Mouse (Mus musculus): ENCODE data around the gene Txndc9. TPM values are rescaled to one million over a fixed set of nuclear protein-coding genes. Genes with fewer than 3 reads are reported as not detected.
"Not testable (repeated sequence)": the region's sequence is repeated elsewhere in the genome, so short reads cannot be mapped to it uniquely, and the experiment has no call there.

The Txndc9 gene
- total RNA-seq, 1 experiment from 2014 or later: 42.2 TPM

- ATAC-seq (replicated peaks in 1 of 2; ENCODE audit: insufficient read depth in 1 of 2, low FRiP score in 2 of 2, low TSS enrichment in 1 of 2, low read depth in 1 of 2, poor library complexity in 2 of 2, severe bottlenecking in 2 of 2): no peak
These were observed 9.8 kb downstream of the Txndc9 start for GRCm38 (mm10) chr1:37987856-37988255.

DNA sequence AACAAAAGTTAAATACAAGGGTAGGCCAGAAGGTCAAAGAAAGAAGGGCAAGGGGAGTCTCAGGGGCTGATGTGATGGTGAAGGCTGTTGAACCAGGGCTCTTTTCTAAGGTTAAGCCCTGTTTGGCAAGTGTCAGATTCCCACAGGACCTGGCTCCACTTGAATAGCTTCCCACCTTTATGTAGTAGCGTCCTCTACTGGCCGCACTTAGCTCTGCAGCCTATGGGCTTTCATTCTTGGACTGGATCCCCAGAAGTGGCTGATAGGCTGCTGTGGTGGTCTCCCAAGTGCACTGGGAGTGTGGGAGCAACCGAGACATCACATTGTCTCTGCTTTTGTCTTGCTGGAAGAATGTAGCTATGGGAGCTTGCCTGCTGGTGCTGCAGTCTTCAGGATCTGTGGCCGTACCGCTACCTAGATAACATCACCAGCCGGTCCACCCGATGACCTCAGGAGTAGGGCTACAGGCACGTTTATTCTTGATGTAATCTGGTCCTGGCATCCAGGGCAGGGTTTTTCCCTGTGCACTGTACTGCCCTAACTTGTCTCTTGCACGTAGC lies 11.8 kb downstream of the Txndc9 start:
- ATAC-seq (replicated peaks in 1 of 2; ENCODE audit: insufficient read depth in 1 of 2, low FRiP score in 2 of 2, low TSS enrichment in 1 of 2, low read depth in 1 of 2, poor library complexity in 2 of 2, severe bottlenecking in 2 of 2): peak in 1 of 2 experiments; percentile 37; a peak in 1 of 4 replicates

DNA sequence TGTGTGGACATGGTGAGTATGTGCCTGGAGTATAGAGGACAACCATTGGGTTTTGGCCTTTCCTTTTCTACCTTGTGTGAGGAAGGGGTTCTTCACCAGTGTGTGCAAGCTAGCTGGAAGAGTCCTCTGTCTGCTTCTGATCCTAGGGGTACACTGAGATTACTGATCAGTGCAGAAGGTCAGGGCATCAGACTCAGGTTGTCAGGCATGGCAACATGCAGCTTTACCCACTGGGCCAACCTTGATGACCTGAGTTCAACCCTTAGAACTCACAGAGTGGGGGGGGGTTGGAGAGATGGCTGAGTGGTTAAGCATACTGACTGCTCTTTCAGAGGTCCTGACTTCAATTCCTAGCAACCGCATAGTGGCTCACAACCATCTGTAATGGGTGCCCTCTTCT lies 13.4 kb downstream of the Txndc9 start:
- no peak for ATAC-seq (replicated peaks in 1 of 2; ENCODE audit: insufficient read depth in 1 of 2, low FRiP score in 2 of 2, low TSS enrichment in 1 of 2, low read depth in 1 of 2, poor library complexity in 2 of 2, severe bottlenecking in 2 of 2)

DNA sequence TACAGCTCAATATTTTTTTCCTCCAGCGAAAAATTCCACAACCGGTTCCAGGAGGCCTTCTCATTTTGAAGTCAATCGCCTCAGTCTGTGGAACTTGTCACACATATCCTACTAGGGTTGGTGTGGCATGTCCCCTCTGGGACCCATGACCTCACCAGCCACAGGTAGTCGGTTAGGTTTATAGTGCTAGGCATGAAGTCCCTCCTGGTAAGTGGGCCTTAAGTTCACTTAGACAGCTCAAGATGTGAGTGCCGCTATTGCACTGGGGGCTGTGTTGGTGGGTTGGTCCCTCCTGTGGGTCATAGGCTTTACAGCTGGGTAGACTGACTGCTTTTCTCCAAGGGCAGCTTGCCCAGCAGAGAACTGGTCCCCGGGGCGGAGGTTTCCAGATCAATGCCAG lies 20.4 kb downstream of the Txndc9 start:
- ATAC-seq (replicated peaks in 1 of 2; ENCODE audit: insufficient read depth in 1 of 2, low FRiP score in 2 of 2, low TSS enrichment in 1 of 2, low read depth in 1 of 2, poor library complexity in 2 of 2, severe bottlenecking in 2 of 2): no peak

GRCm38 (mm10) chr1:37976666-37977065 lies 21.0 kb downstream of the Txndc9 start:
- not testable (repeated sequence) for ATAC-seq (replicated peaks in 1 of 2; ENCODE audit: insufficient read depth in 1 of 2, low FRiP score in 2 of 2, low TSS enrichment in 1 of 2, low read depth in 1 of 2, poor library complexity in 2 of 2, severe bottlenecking in 2 of 2)

- no peak for ATAC-seq (replicated peaks in 1 of 2; ENCODE audit: insufficient read depth in 1 of 2, low FRiP score in 2 of 2, low TSS enrichment in 1 of 2, low read depth in 1 of 2, poor library complexity in 2 of 2, severe bottlenecking in 2 of 2)
These were observed 26.2 kb downstream of the Txndc9 start for GRCm38 (mm10) chr1:37971520-37971919.

DNA sequence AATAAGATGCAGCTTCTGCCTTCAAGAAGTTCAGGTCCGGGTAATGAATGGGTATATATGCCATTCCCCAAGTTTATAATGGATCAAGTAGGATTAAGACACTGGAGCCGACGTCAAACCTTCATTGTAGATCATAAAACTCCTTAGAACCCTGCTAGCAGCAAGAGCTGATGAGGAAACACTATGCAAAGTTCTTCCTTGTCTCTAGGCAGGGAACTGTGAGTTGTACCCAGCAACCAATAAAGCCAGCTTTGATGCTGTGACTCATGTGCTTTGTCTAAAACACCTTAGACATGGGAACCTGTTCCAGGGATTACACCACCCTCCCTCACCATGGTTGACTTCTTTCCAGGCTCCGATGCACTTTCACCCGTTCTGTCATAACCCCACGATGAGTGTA lies 28.9 kb downstream of the Txndc9 start:
- ATAC-seq (replicated peaks in 1 of 2; ENCODE audit: insufficient read depth in 1 of 2, low FRiP score in 2 of 2, low TSS enrichment in 1 of 2, low read depth in 1 of 2, poor library complexity in 2 of 2, severe bottlenecking in 2 of 2): no peak

DNA sequence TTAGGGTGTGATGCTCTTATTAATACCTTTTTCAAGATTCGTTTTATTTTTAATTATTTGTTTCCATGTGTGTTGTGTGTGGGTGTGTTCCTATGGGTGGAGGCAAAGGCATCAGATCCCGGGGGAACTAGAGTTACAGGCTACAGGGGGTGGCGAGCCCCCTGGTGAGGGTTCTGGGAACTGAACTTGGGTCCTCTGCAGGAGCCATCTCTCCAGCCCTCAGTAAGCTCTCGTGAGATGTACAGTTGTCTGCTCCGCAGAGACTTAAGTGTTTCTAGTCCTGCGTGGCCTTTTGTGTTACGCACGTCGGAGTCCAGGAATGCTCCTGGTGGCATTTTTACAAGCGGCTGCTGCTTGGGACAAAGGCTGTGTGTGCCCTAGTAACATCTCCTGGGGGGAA lies 32.1 kb downstream of the Txndc9 start:
- ATAC-seq (replicated peaks in 1 of 2; ENCODE audit: insufficient read depth in 1 of 2, low FRiP score in 2 of 2, low TSS enrichment in 1 of 2, low read depth in 1 of 2, poor library complexity in 2 of 2, severe bottlenecking in 2 of 2): no peak

GRCm38 (mm10) chr1:37959486-37959885 lies 38.2 kb downstream of the Txndc9 start:
- no peak for ATAC-seq (replicated peaks in 1 of 2; ENCODE audit: insufficient read depth in 1 of 2, low FRiP score in 2 of 2, low TSS enrichment in 1 of 2, low read depth in 1 of 2, poor library complexity in 2 of 2, severe bottlenecking in 2 of 2)

DNA sequence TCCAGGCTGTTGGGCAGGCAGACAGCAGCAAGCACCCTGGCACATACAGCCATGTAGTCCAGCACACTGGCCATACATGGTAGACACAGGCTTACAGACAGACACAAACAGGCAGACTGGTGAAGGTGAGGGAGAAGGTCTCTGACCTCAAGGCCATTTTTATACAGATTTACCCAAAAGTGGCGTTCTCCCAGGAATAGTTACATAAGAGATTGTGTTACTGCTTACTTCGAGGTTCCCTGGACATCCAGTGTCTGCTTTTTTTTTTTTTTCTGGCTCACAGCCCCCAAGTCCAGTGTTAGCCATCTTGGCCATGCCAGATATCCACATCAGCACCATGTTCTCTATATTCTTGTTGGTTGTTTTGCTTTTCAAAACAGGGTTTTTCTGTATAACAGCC lies 39.2 kb downstream of the Txndc9 start:
- no peak for ATAC-seq (replicated peaks in 1 of 2; ENCODE audit: insufficient read depth in 1 of 2, low FRiP score in 2 of 2, low TSS enrichment in 1 of 2, low read depth in 1 of 2, poor library complexity in 2 of 2, severe bottlenecking in 2 of 2)

- ATAC-seq (replicated peaks in 1 of 2; ENCODE audit: insufficient read depth in 1 of 2, low FRiP score in 2 of 2, low TSS enrichment in 1 of 2, low read depth in 1 of 2, poor library complexity in 2 of 2, severe bottlenecking in 2 of 2): no peak
These were observed 40.0 kb downstream of the Txndc9 start, which contains the start of gene Lyg1 for GRCm38 (mm10) chr1:37957659-37958058. Lyg1 (minus strand) TSS chr1:37957759.

DNA sequence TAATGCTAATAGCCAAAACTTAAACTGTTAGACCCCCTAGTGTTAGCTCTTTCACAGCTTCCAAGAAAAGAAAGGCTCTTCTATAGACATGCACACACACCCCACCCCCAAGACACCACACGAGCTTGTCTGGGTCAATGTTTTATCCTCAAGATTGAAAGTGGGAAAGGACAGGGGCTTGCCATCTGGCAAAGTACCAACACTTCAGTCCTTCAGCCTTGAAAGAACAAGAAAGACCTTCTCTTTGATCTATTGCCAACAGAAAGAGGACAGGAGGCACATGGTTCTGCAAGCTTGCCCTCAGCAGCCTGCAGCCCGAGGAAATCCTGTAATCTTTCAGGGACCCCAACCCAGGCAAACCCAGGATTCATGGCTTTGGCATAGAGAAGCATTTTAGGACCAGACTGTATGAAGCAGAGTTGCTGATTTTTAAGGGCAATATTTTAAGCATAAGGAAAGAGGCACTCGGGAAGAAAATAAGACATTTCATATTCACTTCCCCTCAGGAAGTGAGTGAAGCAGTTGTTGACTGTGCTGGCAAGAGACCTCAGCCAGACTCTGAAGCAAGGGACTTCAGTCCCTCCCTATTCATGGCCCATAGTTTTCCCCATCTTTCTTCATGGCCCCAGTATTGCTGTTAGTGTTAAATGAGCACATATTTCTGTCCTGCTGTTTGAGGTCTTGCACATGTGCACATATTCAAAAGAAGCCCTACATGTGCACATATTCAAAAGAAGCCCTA lies 40.8 kb downstream of the Txndc9 start:
- ATAC-seq (replicated peaks in 1 of 2; ENCODE audit: insufficient read depth in 1 of 2, low FRiP score in 2 of 2, low TSS enrichment in 1 of 2, low read depth in 1 of 2, poor library complexity in 2 of 2, severe bottlenecking in 2 of 2): 0 out of 4 replicates have a peak, but pooled peaks of 1 of the 2 experiments have one; percentile 32

- ATAC-seq (replicated peaks in 1 of 2; ENCODE audit: insufficient read depth in 1 of 2, low FRiP score in 2 of 2, low TSS enrichment in 1 of 2, low read depth in 1 of 2, poor library complexity in 2 of 2, severe bottlenecking in 2 of 2): no peak
These were observed 42.4 kb downstream of the Txndc9 start for GRCm38 (mm10) chr1:37955251-37955650.

- no peak for ATAC-seq (replicated peaks in 1 of 2; ENCODE audit: insufficient read depth in 1 of 2, low FRiP score in 2 of 2, low TSS enrichment in 1 of 2, low read depth in 1 of 2, poor library complexity in 2 of 2, severe bottlenecking in 2 of 2)
These were observed 42.9 kb downstream of the Txndc9 start for GRCm38 (mm10) chr1:37954786-37955185.

- ATAC-seq (replicated peaks in 1 of 2; ENCODE audit: insufficient read depth in 1 of 2, low FRiP score in 2 of 2, low TSS enrichment in 1 of 2, low read depth in 1 of 2, poor library complexity in 2 of 2, severe bottlenecking in 2 of 2): no peak
These were observed 48.8 kb downstream of the Txndc9 start for GRCm38 (mm10) chr1:37948906-37949305.

Measured in hematopoietic stem cell, adult 5-6 weeks (primary cell).